9 mouse cellular contexts compared by ENCODE assay signal in genomic region chr5:131829248-131829647, GRCm38 (mm10).
DNase-seq lines count a peak whose midpoint lies in the region; ATAC-seq and TF ChIP-seq lines count a peak whose summit lies in the region.
"Had no signal": no experiment of that assay in that cellular context is flagged by ENCODE, and none has a peak within 500 bp of the region (broad histone marks: within the 10 kb centered on the region; RNA-seq: fewer than 3 reads in every experiment).

No protein-coding gene starts in this region.

- TF ChIP-seq CTCF in heart, adult 2 months (IDR thresholded peaks at IDR 0.05): no peak
- TF ChIP-seq CTCF in left cerebral cortex, adult 2 months (IDR thresholded peaks at IDR 0.05): no peak

- no peak overlapping the region for H3K9ac ChIP-seq in heart, adult 2 months (ENCODE audit: low read depth, low read length)
- no peak overlapping the region for H3K9ac ChIP-seq in heart, embryonic 12.5 days
- H3K9ac ChIP-seq in heart, embryonic 15.5 days: no peak overlapping the region

- no peak overlapping the region for H3K27ac ChIP-seq in heart, adult 2 months
- no peak overlapping the region for H3K27ac ChIP-seq in heart, embryonic 12.5 days (ENCODE audit: poor library complexity, severe bottlenecking)
- H3K27ac ChIP-seq in heart, embryonic 15.5 days: no peak overlapping the region
- H3K27ac ChIP-seq in left cerebral cortex, adult 2 months: no peak overlapping the region
- no peak overlapping the region for H3K27ac ChIP-seq in forebrain, embryonic 10.5 days

- intact Hi-C loops in heart, adult 2 months (cut with DNase I): no loop called here
- intact Hi-C loops in left cerebral cortex, adult 2 months (cut with DNase I): loop anchor here (10.0 kb wide), 1 partner anchor 286 kb away; no protein-coding TSS in a partner anchor

- no peaks in the 10 kb centered on the region; the same call in 1 of the 2 replicates for H3K4me1 ChIP-seq in heart, adult 2 months (ENCODE audit: control insufficient read depth, insufficient read depth, low read length)
- H3K4me1 ChIP-seq in heart, embryonic 12.5 days (replicated peaks): peaks cover 31% of the 10 kb centered on the region
- peaks cover 9% of the 10 kb centered on the region for H3K4me1 ChIP-seq in heart, embryonic 15.5 days (replicated peaks)
- H3K4me1 ChIP-seq in forebrain, embryonic 10.5 days: peaks cover 51% of the 10 kb centered on the region

- H3K4me3 ChIP-seq in heart, adult 2 months: no peak overlapping the region
- no peak overlapping the region for H3K4me3 ChIP-seq in heart, embryonic 12.5 days
- H3K4me3 ChIP-seq in heart, embryonic 15.5 days: no peak overlapping the region
- no peak overlapping the region for H3K4me3 ChIP-seq in left cerebral cortex, adult 2 months
- H3K4me3 ChIP-seq in forebrain, embryonic 10.5 days: no peak overlapping the region

- ATAC-seq in heart, embryonic 12.5 days (ENCODE audit: insufficient number of reproducible peaks, low FRiP score): no peak
- ATAC-seq in heart, embryonic 15.5 days (replicated peaks; ENCODE audit: insufficient number of reproducible peaks, insufficient read depth, low FRiP score, low read depth): 0 out of 2 replicates have a peak, but pooled peaks have one; percentile 35
- peak; percentile 45 for ATAC-seq in megakaryocyte, adult 5-6 weeks (ENCODE audit: poor library complexity, severe bottlenecking)

- no peaks in the 10 kb centered on the region for H3K27me3 ChIP-seq in heart, adult 2 months (ENCODE audit: control insufficient read depth, insufficient read depth, low read length)
- no peaks in the 10 kb centered on the region for H3K27me3 ChIP-seq in heart, embryonic 12.5 days (replicated peaks)
- H3K27me3 ChIP-seq in heart, embryonic 15.5 days: no peaks in the 10 kb centered on the region
- peaks cover under 1% of the 10 kb centered on the region; the same call in 1 of the 2 replicates for H3K27me3 ChIP-seq in forebrain, embryonic 10.5 days (ENCODE audit: poor library complexity, severe bottlenecking)

- no peaks in the 10 kb centered on the region for H3K9me3 ChIP-seq in heart, embryonic 12.5 days (replicated peaks)
- H3K9me3 ChIP-seq in heart, embryonic 15.5 days (replicated peaks): no peaks in the 10 kb centered on the region
- H3K9me3 ChIP-seq in forebrain, embryonic 10.5 days: peaks cover 5% of the 10 kb centered on the region

- 39% methylated on average over 3 of the region's 3 CpGs for WGBS in heart, adult 2 months
- 18% methylated on average over 3 of the region's 3 CpGs for WGBS in heart, embryonic 12.5 days
- 17% methylated on average over 3 of the region's 3 CpGs for WGBS in heart, embryonic 15.5 days
- 76% methylated on average over 3 of the region's 3 CpGs for WGBS in forebrain, embryonic 10.5 days

- H3K36me3 ChIP-seq in heart, adult 2 months (ENCODE audit: control insufficient read depth, insufficient read depth, low read length): no peaks in the 10 kb centered on the region
- no peaks in the 10 kb centered on the region for H3K36me3 ChIP-seq in heart, embryonic 12.5 days
- no peaks in the 10 kb centered on the region for H3K36me3 ChIP-seq in heart, embryonic 15.5 days
- H3K36me3 ChIP-seq in forebrain, embryonic 10.5 days (replicated peaks): no peaks in the 10 kb centered on the region

- no peaks in the 10 kb centered on the region; the same call in 1 of the 2 replicates for H3K79me2 ChIP-seq in heart, adult 2 months (replicated peaks; ENCODE audit: control insufficient read depth, insufficient read depth, low read length)

- no peak for TF ChIP-seq POLR2A in heart, adult 2 months (IDR thresholded peaks at IDR 0.05; ENCODE audit: insufficient read depth, low read depth, low read length)

- no peak overlapping the region for H3K4me2 ChIP-seq in heart, embryonic 12.5 days
- H3K4me2 ChIP-seq in heart, embryonic 15.5 days: no peak overlapping the region

- 0 out of 2 replicates have a peak, but pooled peaks have one; percentile 23 for TF ChIP-seq EP300 in heart, adult 2 months (IDR thresholded peaks at IDR 0.05; ENCODE audit: insufficient read depth, low read depth, low read length)

- peak; percentile 23 to 46 for DNase-seq in heart, adult 2 months
- DNase-seq in adrenal gland, adult 8-10 months: peak; percentile 71
- DNase-seq in frontal cortex, postnatal 25 days (ENCODE audit: low spot score in 2 of 2): no peak
- no peak for DNase-seq in left cerebral cortex, adult 2 months (ENCODE audit: extremely low spot score in 1 of 2, low spot score in 2 of 2)
- DNase-seq in forebrain, embryonic 10.5 days (ENCODE audit: extremely low spot score, low spot score): no peak
- DNase-seq: gastrocnemius, postnatal 10 days had no signal

Comparison
In these comparisons a context has a peak if more than half of its experiments do, and no peak if none do; other contexts are left out.
1. DNase-seq: peak in heart, adult 2 months (2 of 2) and adrenal gland, adult 8-10 months (single experiment); none in frontal cortex, postnatal 25 days (0 of 2), left cerebral cortex, adult 2 months (0 of 2) and forebrain, embryonic 10.5 days (single experiment).